Mouse (Mus musculus): ENCODE data around the gene Mfsd5. TPM values are rescaled to one million over a fixed set of nuclear protein-coding genes. Genes with fewer than 3 reads are reported as not detected.

Gene Mfsd5
- total RNA-seq, 4 experiments from 2014 or later, result 36.9 to 41.8 (median 38.5) TPM

- DNase-seq (ENCODE audit: low spot score in 2 of 2), result no peak
Observed at GRCm38 (mm10) chr15:102279783-102280520, 698 bp downstream of the Mfsd5 start.

GRCm38 (mm10) chr15:102280623-102281022 lies 1.4 kb downstream of the Mfsd5 start:
- DNase-seq (ENCODE audit: low spot score in 2 of 2), result no peak

- no peak for DNase-seq (ENCODE audit: low spot score in 2 of 2)
Observed at GRCm38 (mm10) chr15:102282463-102283292, 3.4 kb downstream of the Mfsd5 start.

GRCm38 (mm10) chr15:102283648-102284047 lies 4.4 kb downstream of the Mfsd5 start:
- DNase-seq (ENCODE audit: low spot score in 2 of 2), result no peak

DNA sequence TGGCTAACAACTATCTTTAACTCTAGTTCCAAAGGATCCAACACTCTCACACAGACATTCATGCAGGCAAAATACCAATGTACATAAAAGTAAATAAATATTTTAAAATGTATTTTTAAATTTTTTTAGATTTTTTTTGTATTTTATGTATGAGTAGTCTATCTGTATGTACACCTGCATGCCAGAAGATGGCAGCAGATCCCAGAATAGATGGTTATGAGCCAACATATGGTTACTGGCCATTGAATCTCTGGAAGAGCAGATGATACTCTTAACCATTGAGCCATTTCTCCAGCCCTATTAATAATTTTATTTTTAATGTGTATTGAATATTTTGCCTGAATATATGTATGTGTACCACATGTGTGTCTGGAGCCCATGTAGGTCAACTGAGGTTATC lies 8.1 kb downstream of the Mfsd5 start:
- DNase-seq (ENCODE audit: low spot score in 2 of 2), result no peak

GRCm38 (mm10) chr15:102295633-102296367 lies 16.5 kb downstream of the Mfsd5 start, which contains the start of gene Espl1:
Espl1 (plus strand) TSS chr15:102296266.
- peak; percentile 89 to 91 for DNase-seq (ENCODE audit: low spot score in 2 of 2)

- no peak for DNase-seq (ENCODE audit: low spot score in 2 of 2)
Observed at GRCm38 (mm10) chr15:102296368-102297006, 17.2 kb downstream of the Mfsd5 start.

GRCm38 (mm10) chr15:102302542-102302941 lies 23.3 kb downstream of the Mfsd5 start:
- no peak for DNase-seq (ENCODE audit: low spot score in 2 of 2)

- no peak for DNase-seq (ENCODE audit: low spot score in 2 of 2)
Observed at GRCm38 (mm10) chr15:102308717-102309116, 29.5 kb downstream of the Mfsd5 start.

DNA sequence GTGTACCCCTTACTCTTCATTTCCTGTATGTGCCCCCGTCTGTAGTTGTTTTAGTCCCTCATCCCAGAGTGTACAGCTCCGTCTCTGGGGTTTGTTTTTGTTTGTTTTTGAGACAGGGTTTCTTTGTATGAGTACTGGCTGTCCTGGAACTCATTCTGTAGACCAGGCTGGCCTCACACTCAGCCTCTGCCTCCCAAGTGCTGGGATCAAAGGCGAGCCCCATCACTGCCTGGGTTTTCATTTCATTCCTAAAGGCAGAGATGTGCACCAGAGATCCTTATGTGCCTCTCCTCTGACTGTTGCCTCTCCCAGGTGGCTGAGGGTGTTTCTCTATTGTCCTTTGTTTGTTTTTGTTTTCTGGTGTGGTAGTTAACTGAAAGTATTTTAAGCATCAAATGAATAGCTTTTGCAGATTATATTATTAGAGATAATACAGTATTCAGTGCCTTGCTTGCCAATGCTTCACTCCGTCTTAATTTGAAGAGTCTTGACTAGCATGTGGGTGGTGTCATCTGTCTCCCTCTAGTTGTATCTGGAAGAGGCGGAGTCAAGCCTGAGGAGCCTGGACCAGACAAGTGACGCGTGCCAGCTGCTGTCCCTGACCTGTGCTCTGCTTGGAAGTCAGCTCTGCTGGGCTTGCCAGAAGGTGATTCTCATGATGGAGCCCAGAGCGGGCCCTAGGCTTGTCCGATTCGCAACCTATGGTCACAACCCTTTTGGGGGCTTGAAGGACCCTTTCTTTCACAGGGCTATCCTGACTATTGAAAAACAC lies 31.0 kb downstream of the Mfsd5 start:
- DNase-seq (ENCODE audit: low spot score in 2 of 2), result no peak

GRCm38 (mm10) chr15:102311489-102311888 lies 32.2 kb downstream of the Mfsd5 start:
- no peak for DNase-seq (ENCODE audit: low spot score in 2 of 2)

- no peak for DNase-seq (ENCODE audit: low spot score in 2 of 2)
Observed at GRCm38 (mm10) chr15:102315292-102315691, 36.0 kb downstream of the Mfsd5 start.

GRCm38 (mm10) chr15:102316263-102316662 lies 37.0 kb downstream of the Mfsd5 start:
- peak in 1 of 2 experiments; percentile 67 for DNase-seq (ENCODE audit: low spot score in 2 of 2)

GRCm38 (mm10) chr15:102324654-102325473 lies 45.6 kb downstream of the Mfsd5 start:
- no peak for DNase-seq (ENCODE audit: low spot score in 2 of 2)

DNA sequence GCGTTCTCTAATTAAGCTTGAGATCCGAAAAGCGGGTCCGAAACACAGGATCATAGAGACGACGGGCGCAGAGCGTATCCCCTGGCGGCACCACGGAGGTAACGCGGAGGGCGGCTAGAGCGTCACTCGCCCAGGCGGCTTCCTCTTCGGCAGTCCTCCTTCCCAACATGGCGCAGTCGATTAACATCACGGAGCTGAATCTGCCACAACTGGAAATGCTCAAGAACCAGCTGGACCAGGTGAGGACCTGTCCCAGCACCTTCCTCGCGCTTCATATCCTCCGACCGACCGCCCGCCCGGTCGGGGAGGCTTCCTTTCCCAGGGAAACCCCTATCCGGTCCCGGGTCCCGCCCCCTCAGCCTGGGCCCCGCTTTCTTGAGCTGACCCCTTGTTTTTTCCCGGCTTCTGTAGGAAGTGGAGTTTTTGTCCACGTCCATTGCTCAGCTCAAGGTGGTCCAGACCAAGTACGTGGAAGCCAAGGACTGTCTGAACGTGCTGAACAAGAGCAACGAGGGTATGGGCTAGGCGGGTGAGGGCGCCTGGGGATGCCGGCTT lies 46.8 kb downstream of the Mfsd5 start, which contains the start of gene Pfdn5:
TSS of gene Pfdn5 (plus strand) at position 95 of the 555 bp plus-strand sequence.
- peak; percentile 70 to 86 for DNase-seq (ENCODE audit: low spot score in 2 of 2)

- DNase-seq (ENCODE audit: low spot score in 2 of 2), result no peak
Observed at GRCm38 (mm10) chr15:102326892-102327291, 47.6 kb downstream of the Mfsd5 start.
